Mouse (Mus musculus) forebrain, embryonic 12.5 days (tissue): ENCODE data around the gene Aip. TPM values are rescaled to one million over a fixed set of nuclear protein-coding genes. Genes with fewer than 3 reads are reported as not detected.

Experiments
- ATAC-seq: fragments of 200-750 bp; cut with Nextera tagmentation; 2 replicates; pipeline ENCODE4 v1.8.0; 2017; ENCODE audit warnings: moderate TSS enrichment; ENCODE audit not compliant: low FRiP score
- H3K27ac ChIP-seq: fragments of 300-500 bp; sonication (generic); 2 replicates; pipeline ENCODE4 v1.5.1; 2016; ENCODE audit warnings: mild to moderate bottlenecking
- H3K27me3 ChIP-seq: fragments of 300-500 bp; sonication (generic); 2 replicates; pipeline ENCODE4 v1.6.1; 2016; ENCODE audit warnings: mild to moderate bottlenecking
- H3K36me3 ChIP-seq: fragments of 300-500 bp; sonication (generic); replicated peaks from 2 replicates; pipeline ENCODE4 v1.6.1; 2016; ENCODE audit warnings: mild to moderate bottlenecking
- H3K4me1 ChIP-seq: fragments of 300-500 bp; sonication (generic); 2 replicates; pipeline ENCODE4 v1.6.1; 2016
- H3K4me2 ChIP-seq: fragments of 300-500 bp; sonication (generic); 2 replicates; pipeline ENCODE4 v1.6.1; 2016; ENCODE audit warnings: mild to moderate bottlenecking, moderate library complexity
- H3K4me3 ChIP-seq: fragments of 300-500 bp; sonication (generic); replicated peaks from 2 replicates; pipeline ENCODE4 v1.5.1; 2016; ENCODE audit warnings: mild to moderate bottlenecking
- H3K9ac ChIP-seq: fragments of 300-500 bp; sonication (generic); 2 replicates; pipeline ENCODE4 v1.6.1; 2016; ENCODE audit warnings: mild to moderate bottlenecking
- H3K9me3 ChIP-seq: fragments of 300-500 bp; sonication (generic); 2 replicates; pipeline ENCODE4 v1.6.1; 2016
- WGBS: fragments of 180-500 bp; shearing (Covaris S2); methylation state at CpG from one replicate; pipeline ENCODE4 v1.1.7; 2016; 5-methylcytosine and 5-hydroxymethylcytosine counted together
- polyA plus RNA-seq: library from polyadenylated mRNA; unstranded; fragments of >200 nt; fragmentation: Nextera tagmentation; extraction: Ambion mirVana; gene quantifications from 2 replicates; pipeline ENCODE4 v1.2.1, GENCODE M21; 2016

Gene Aip
- 56.4 and 60.7 TPM in 2 replicates for polyA plus RNA-seq

GRCm38 (mm10) chr19:4125741-4126696, at the start of gene Aip:
Gene Aip, minus strand, starts transcription at chr19:4125858.
- peaks cover 19% of the 10 kb centered on the region for H3K4me1 ChIP-seq
- no peaks in the 10 kb centered on the region for H3K9me3 ChIP-seq
- H3K36me3 ChIP-seq = peaks cover 26% of the 10 kb centered on the region
- H3K27me3 ChIP-seq = no peaks in the 10 kb centered on the region
- peak within 1 kb of the TSS; percentile 73 for H3K9ac ChIP-seq
- H3K4me2 ChIP-seq = peak within 1 kb of the TSS; percentile 79
- ATAC-seq = peak; percentile 93
- 1% methylated on average over 59 of the region's 64 CpGs for WGBS
- peak within 1 kb of the TSS; percentile 68 for H3K4me3 ChIP-seq
- peak within 1 kb of the TSS; percentile 59 for H3K27ac ChIP-seq

GRCm38 (mm10) chr19:4172925-4173324, 47.3 kb upstream of the Aip start:
- ATAC-seq = no peak
- Histone ChIP-seq H3K4me1 (peaks cover 18% of the 10 kb centered on the region), H3K36me3 (no peaks in the 10 kb centered on the region), H3K4me2 (no peak overlapping the region), H3K9ac (0 out of 2 replicates have a peak overlapping the region, but pooled peaks have one; percentile 4), H3K4me3 (no peak overlapping the region), H3K27me3 (peaks cover 12% of the 10 kb centered on the region; the same call in 1 of the 2 replicates), H3K27ac (no peak overlapping the region), H3K9me3 (no peaks in the 10 kb centered on the region)
- 61% methylated on average over 11 of the region's 11 CpGs for WGBS

DNA sequence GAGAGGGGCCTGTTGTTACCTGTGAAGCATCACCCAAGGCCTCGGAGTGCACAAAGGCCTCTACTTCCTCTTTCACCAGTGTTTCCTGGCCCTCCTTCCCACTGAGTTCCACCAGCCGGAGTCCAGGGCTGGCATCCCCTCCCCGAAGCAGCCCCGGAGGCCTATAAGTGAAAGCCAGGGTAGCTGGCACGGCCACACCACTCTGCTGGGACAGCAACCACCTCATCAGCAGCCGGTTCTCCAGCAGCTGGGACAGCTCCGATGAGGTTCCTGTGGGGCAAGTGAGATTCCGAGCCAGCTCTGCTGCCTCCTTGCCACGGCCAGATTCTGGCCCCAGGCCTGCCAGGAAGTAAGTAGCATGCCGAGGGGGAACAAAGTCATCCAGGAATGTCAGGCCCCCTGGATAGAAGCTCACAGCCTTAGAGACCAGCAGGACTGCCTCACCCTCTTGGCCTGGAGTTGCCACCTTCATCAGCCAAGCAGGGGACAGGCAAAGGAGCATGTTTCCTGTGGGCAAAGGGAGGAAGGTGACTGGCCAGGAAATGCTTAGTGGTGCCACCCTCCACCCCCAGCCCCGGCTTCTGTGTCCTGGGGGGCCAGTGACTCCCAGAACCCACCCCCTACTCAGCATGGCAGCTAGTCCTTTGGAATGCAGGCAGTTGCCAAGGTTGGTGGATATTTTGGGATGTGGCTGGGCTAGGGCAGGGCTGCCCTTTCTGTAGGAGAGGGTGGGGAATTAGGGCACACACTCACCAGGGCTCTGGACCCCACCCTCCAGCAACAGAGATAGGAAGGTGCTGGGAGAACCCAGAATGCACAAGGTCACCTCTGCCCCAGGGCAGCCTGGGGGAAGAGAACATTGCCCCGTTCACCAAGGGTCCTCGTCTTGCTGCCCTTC, 46.0 kb upstream of the Aip start:
- H3K27me3 ChIP-seq = 0 out of 2 replicates have a peak, but pooled peaks cover 6% of the 10 kb centered on the region
- ATAC-seq = no peak
- H3K4me3 ChIP-seq = no peak overlapping the region
- WGBS = 73% methylated on average over 13 of the region's 13 CpGs
- no peak overlapping the region for H3K9ac ChIP-seq
- H3K9me3 ChIP-seq = no peaks in the 10 kb centered on the region
- peaks cover 18% of the 10 kb centered on the region for H3K4me1 ChIP-seq
- no peak overlapping the region for H3K27ac ChIP-seq
- H3K4me2 ChIP-seq = no peak overlapping the region
- no peaks in the 10 kb centered on the region for H3K36me3 ChIP-seq

GRCm38 (mm10) chr19:4170723-4171392, 45.2 kb upstream of the Aip start:
- Histone ChIP-seq H3K4me1 (peaks cover 18% of the 10 kb centered on the region), H3K36me3 (no peaks in the 10 kb centered on the region), H3K4me3 (no peak overlapping the region), H3K9ac (no peak overlapping the region), H3K4me2 (no peak overlapping the region), H3K27me3 (0 out of 2 replicates have a peak, but pooled peaks cover 5% of the 10 kb centered on the region), H3K27ac (no peak overlapping the region), H3K9me3 (no peaks in the 10 kb centered on the region)
- ATAC-seq = no peak
- 91% methylated on average over 10 of the region's 10 CpGs for WGBS

- H3K4me1 ChIP-seq = peaks cover 8% of the 10 kb centered on the region
- peak overlapping the region; percentile 80 for H3K4me2 ChIP-seq
- WGBS = 9% methylated on average over 27 of the region's 27 CpGs
- peak overlapping the region; percentile 43 for H3K4me3 ChIP-seq
- H3K27me3 ChIP-seq = 0 out of 2 replicates have a peak, but pooled peaks cover 5% of the 10 kb centered on the region
- peak overlapping the region; percentile 84 for H3K9ac ChIP-seq
- ATAC-seq = peak; percentile 56
- H3K27ac ChIP-seq = peak overlapping the region; percentile 88
- no peaks in the 10 kb centered on the region for H3K9me3 ChIP-seq
- H3K36me3 ChIP-seq = no peaks in the 10 kb centered on the region
Measured at GRCm38 (mm10) chr19:4169810-4170209, 44.2 kb upstream of the Aip start.

- H3K4me2 ChIP-seq = peak overlapping the region; percentile 80
- H3K4me3 ChIP-seq = peak overlapping the region; percentile 43
- peak; percentile 97 for ATAC-seq
- no peaks in the 10 kb centered on the region for H3K36me3 ChIP-seq
- WGBS = under 1% methylated on average over 40 of the region's 43 CpGs
- H3K27ac ChIP-seq = peak overlapping the region; percentile 88
- 0 out of 2 replicates have a peak, but pooled peaks cover 5% of the 10 kb centered on the region for H3K27me3 ChIP-seq
- peaks cover 8% of the 10 kb centered on the region for H3K4me1 ChIP-seq
- H3K9ac ChIP-seq = peak overlapping the region; percentile 84
- H3K9me3 ChIP-seq = no peaks in the 10 kb centered on the region
Measured at GRCm38 (mm10) chr19:4169378-4169784, 43.7 kb upstream of the Aip start.

DNA sequence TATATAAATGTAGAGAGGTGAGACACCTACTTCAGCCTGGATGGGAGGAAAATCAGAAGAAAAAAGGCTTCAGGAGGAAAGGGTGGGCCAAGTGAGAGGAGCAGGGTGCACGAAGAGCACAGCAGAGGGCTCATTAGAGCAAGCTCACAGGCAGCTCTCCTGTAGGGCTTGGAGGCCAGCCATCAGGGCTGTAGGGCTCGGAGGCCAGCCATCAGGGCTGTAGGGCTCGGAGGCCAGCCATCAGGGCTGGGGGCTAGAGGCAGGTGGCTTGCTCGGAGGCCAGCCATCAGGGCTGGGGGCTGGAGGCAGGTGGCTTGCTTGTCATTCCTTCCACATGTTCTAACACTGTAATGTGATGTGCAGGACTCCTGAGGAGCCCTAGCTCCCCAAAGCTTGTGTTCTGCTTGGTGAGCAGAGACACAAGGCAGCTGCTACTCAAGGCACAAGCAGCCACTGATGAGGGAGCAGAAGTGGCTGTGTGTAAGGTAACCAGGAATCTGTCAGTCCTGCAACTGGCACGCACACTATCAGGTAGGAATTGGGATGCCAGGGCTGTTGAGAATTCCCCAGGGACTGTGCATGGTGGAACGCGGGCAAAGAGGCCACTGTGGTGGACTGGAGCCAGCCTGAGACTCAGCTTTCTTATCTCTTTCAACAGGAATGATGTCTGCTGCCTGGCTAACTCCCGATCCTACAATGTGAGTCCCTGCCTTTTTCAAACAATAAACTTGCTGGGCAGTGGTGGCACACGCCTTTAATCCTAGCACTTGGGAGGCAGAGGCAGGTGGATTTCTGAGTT, 41.2 kb upstream of the Aip start:
- no peak for ATAC-seq
- Histone ChIP-seq H3K9me3 (no peaks in the 10 kb centered on the region), H3K9ac (no peak overlapping the region), H3K27me3 (0 out of 2 replicates have a peak, but pooled peaks cover 5% of the 10 kb centered on the region), H3K4me3 (no peak overlapping the region), H3K4me1 (peaks cover 21% of the 10 kb centered on the region), H3K4me2 (no peak overlapping the region), H3K27ac (no peak overlapping the region), H3K36me3 (peaks cover under 1% of the 10 kb centered on the region; the same call in 1 of the 2 replicates)
- 77% methylated on average over 9 of the region's 9 CpGs for WGBS

DNA sequence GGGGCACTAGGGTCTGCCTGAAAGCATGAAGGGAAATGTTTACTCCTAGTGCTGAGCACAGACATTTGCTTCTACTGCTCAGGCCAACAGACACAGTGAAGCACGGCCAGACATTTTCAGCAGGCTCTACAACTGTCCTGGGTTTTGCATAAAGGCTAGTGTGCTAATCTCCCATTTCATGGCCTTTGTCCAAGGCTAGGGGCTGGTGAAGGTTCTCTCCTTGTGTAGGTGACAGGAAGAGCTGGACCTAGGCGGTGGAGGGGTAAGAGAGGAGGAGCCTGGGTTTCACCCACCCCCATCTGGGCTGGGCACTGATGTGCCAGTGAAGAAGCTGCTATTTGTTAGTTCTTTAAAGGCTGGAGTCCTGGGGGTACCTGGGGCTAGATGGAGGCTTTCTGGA, 39.1 kb upstream of the Aip start:
- H3K27ac ChIP-seq = no peak overlapping the region
- H3K9me3 ChIP-seq = no peaks in the 10 kb centered on the region
- no peak overlapping the region for H3K4me3 ChIP-seq
- H3K27me3 ChIP-seq = no peaks in the 10 kb centered on the region
- H3K9ac ChIP-seq = no peak overlapping the region
- H3K4me2 ChIP-seq = no peak overlapping the region
- ATAC-seq = no peak
- H3K4me1 ChIP-seq = peaks cover 15% of the 10 kb centered on the region
- 64% methylated on average over 2 of the region's 2 CpGs for WGBS
- peaks cover 16% of the 10 kb centered on the region for H3K36me3 ChIP-seq

DNA sequence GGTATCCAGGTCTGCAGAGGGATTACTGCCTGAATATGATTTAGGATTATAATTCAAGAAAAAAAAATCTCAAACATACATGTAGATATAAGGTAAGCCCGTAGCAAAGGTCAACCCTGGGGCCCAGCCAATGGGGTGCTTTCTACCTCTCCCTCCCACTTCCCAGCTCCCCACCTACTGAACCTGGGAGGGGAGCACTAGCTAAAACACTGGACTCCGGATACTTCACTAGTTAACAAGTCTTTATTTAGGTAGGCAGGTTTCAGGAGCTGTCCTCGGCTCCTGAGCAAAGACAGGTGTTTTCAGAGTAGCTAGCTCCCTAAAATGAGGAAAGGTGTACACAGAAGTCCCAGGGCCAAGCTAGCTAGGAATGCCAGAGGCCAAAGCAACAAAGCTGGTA, 38.4 kb upstream of the Aip start:
- peaks cover 14% of the 10 kb centered on the region for H3K4me1 ChIP-seq
- no peak overlapping the region for H3K4me3 ChIP-seq
- ATAC-seq = no peak
- H3K27me3 ChIP-seq = no peaks in the 10 kb centered on the region
- H3K9me3 ChIP-seq = no peaks in the 10 kb centered on the region
- H3K36me3 ChIP-seq = peaks cover 23% of the 10 kb centered on the region
- 83% methylated on average over 3 of the region's 3 CpGs for WGBS
- no peak overlapping the region for H3K27ac ChIP-seq
- H3K4me2 ChIP-seq = no peak overlapping the region
- no peak overlapping the region for H3K9ac ChIP-seq

GRCm38 (mm10) chr19:4163543-4163887, 37.9 kb upstream of the Aip start:
- peaks cover 14% of the 10 kb centered on the region for H3K4me1 ChIP-seq
- no peaks in the 10 kb centered on the region for H3K9me3 ChIP-seq
- H3K27me3 ChIP-seq = no peaks in the 10 kb centered on the region
- peak overlapping the region; percentile 93 for H3K4me2 ChIP-seq
- peak overlapping the region; percentile 74 for H3K9ac ChIP-seq
- 36% methylated on average over 4 of the region's 4 CpGs for WGBS
- ATAC-seq = peak; percentile 34
- H3K36me3 ChIP-seq = peaks cover 28% of the 10 kb centered on the region
- peak overlapping the region; percentile 61 for H3K27ac ChIP-seq
- H3K4me3 ChIP-seq = peak overlapping the region; percentile 78
